In the genomic region with DNA sequence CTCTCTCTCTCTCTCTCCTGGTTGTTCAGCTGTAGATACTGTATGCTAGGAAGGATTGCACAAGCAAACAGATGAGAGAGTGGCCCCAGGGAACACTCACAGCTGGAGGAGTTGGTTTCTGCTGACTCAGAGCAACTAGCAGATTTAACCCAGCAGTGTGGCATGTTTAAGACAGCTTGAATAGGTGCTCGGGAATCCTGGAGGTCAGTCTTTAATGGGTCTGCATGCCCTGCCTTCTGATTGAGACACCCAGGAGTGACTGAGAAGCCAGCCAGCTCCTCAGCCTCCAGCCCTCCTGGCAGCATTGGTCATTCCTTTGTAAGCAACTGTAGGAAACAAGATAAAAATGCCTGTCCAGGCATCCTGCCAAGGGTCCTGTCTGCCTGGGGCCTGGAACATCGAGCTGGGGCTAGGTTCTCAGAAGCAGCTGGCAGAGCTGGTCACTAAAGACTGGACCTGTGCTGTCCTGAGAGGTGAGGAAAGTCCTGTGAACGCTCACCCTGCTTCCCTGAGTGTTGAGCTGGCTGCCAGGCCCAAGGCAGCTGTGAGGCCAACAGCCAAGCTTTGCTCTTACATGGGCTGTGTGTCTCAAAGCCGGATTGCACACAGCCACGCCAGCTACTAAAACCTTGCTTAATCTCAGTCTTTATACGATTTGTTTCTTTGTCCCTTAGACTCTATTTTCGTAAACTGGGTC, we compare ENCODE assay signal across 9 mouse cellular contexts. TPM values are rescaled to one million over a fixed set of nuclear protein-coding genes. Genes with fewer than 3 reads are reported as not detected.
A peak's percentile ranks its signal among the peaks of the same experiment; 100 is the strongest.
DNase-seq lines count a peak whose midpoint lies in the region; TF ChIP-seq lines count a peak whose summit lies in the region.
"Had no signal": no experiment of that assay in that cellular context is flagged by ENCODE, and none has a peak within 500 bp of the region (broad histone marks: within the 10 kb centered on the region; RNA-seq: fewer than 3 reads in every experiment).

No protein-coding gene starts in this region.

- 39% methylated on average over 7 of the region's 7 CpGs for WGBS in cerebellum, adult 2 months

- H3K4me1 ChIP-seq in cerebellum, adult 2 months (ENCODE audit: control insufficient read depth, insufficient read depth, low read length) = no peaks in the 10 kb centered on the region; the same call in 1 of the 2 replicates

- no peak for TF ChIP-seq CTCF in cerebellum, adult 2 months (IDR thresholded peaks at IDR 0.05; ENCODE audit: borderline replicate concordance, insufficient read depth, low read depth, low read length)

- H3K4me3 ChIP-seq in cerebellum, adult 2 months (replicated peaks; ENCODE audit: insufficient read depth, low read depth, low read length) = no peak overlapping the region
- H3K4me3 ChIP-seq: liver, embryonic 13.5 days had no signal

- H3K27ac ChIP-seq in cerebellum, adult 2 months (ENCODE audit: insufficient read depth, low read length) = no peak overlapping the region; the same call in 1 of the 2 replicates
- H3K27ac ChIP-seq: liver, embryonic 13.5 days had no signal

- no peaks in the 10 kb centered on the region for H3K27me3 ChIP-seq in cerebellum, adult 2 months (ENCODE audit: control insufficient read depth, insufficient read depth, low read length)
- H3K27me3 ChIP-seq: liver, embryonic 13.5 days had no signal

- no peak for TF ChIP-seq POLR2A in cerebellum, adult 2 months (IDR thresholded peaks at IDR 0.05; ENCODE audit: borderline replicate concordance, insufficient read depth, low read length)

- DNase-seq in cerebellum, adult 2 months = peak; percentile 7 to 17
- no peak for DNase-seq in cerebellum, adult 11 months
- peak; percentile 84 for DNase-seq in retina, adult 2 months (ENCODE audit: low read depth, low spot score)
- no peak for DNase-seq in retina, embryonic 14.5 days (ENCODE audit: low spot score)
- DNase-seq in heart, adult 8-10 months (ENCODE audit: low spot score) = peak; percentile 87
- peak; percentile 86 for DNase-seq in kidney, postnatal 14 days
- peak; percentile 13 for DNase-seq in retina, postnatal 1 day
- no peak for DNase-seq in thymus, postnatal 4 days
- DNase-seq: liver, embryonic 13.5 days had no signal

RNA-seq across cellular contexts. Expression of a gene that starts 31.4 kb away (rescaled TPM):
- 22.2 and 24.1 TPM in 2 replicates for polyA plus RNA-seq in cerebellum, adult 2 months (2012; rRNA removed)
- total RNA-seq in heart, adult 8-10 months (2022) = 10 to 100 TPM; 46.3 to 65.6 (median 57.4) TPM

RNA-seq across cellular contexts. Expression of a gene that starts 35.1 kb away (rescaled TPM):
- 0.13 and 0.15 TPM in 2 replicates for polyA plus RNA-seq in cerebellum, adult 2 months (2012; rRNA removed)
- total RNA-seq in heart, adult 8-10 months (2022) = 1 to 10 TPM; 2.4 to 5.1 (median 3.1) TPM

Comparison
In these comparisons a context has a peak if more than half of its experiments do, and no peak if none do; other contexts are left out.
1. DNase-seq: peak in cerebellum, adult 2 months (2 of 2), retina, adult 2 months (single experiment), heart, adult 8-10 months (single experiment), kidney, postnatal 14 days (single experiment) and retina, postnatal 1 day (single experiment); none in cerebellum, adult 11 months (single experiment), retina, embryonic 14.5 days (single experiment) and thymus, postnatal 4 days (single experiment).